10 mouse cellular contexts compared by ENCODE assay signal in the genomic region with DNA sequence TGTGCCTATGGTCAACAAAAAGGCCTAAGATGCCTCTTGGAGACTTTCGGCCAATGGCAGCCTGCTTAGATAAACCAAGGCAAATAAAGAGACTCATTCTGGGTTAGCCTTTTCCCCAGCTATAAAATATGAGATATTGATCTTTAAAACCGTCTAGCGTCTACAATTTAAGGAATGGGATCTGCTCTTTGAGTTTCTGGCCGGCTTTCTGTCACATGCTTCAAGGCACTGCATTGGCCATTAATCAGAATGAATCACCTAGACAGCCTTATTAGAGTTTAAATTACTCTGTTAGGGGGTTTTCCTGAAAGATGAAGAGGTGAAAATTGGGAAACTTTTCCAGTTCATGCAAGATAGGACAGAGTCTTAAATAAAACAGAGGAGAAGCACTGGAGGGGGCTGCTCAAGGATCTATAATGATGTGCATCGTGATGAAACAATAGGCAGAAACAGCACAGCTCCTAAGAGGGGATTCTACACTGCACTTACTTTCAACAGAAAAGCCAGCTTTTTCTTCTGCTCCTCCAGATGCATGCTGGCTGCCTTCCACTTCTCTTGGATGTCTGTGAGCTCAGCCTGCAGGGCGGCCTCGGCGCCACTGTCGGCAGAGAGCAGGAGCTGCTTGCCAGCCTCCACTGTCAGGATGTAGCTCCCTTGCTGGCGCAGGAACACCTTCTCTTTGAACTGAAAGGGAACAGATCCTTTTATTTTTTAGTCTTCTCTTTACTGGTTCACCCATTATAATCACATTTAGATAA. TPM values are rescaled to one million over a fixed set of nuclear protein-coding genes. Genes with fewer than 3 reads are reported as not detected.
DNase-seq lines count a peak whose midpoint lies in the region; ATAC-seq lines count a peak whose summit lies in the region.
"Had no signal": no experiment of that assay in that cellular context is flagged by ENCODE, and none has a peak within 500 bp of the region (broad histone marks: within the 10 kb centered on the region; RNA-seq: fewer than 3 reads in every experiment).

No protein-coding gene starts in this region.

- no peaks in the 10 kb centered on the region for H3K27me3 ChIP-seq in hindbrain, embryonic 16.5 days (replicated peaks; ENCODE audit: control insufficient read depth, insufficient read depth, low read length)
- H3K27me3 ChIP-seq in hindbrain, embryonic 13.5 days: no peaks in the 10 kb centered on the region
- H3K27me3 ChIP-seq: limb, embryonic 12.5 days had no signal

- peaks cover 13% of the 10 kb centered on the region for H3K36me3 ChIP-seq in hindbrain, embryonic 16.5 days (ENCODE audit: control insufficient read depth, insufficient read depth, low read length)
- peaks cover 16% of the 10 kb centered on the region for H3K36me3 ChIP-seq in hindbrain, embryonic 13.5 days

- WGBS in hindbrain, embryonic 16.5 days: 77% methylated on average over 10 of the region's 10 CpGs
- 80% methylated on average over 10 of the region's 10 CpGs for WGBS in hindbrain, embryonic 13.5 days

- H3K9ac ChIP-seq in hindbrain, embryonic 16.5 days (ENCODE audit: low read depth, low read length): no peak overlapping the region
- H3K9ac ChIP-seq in hindbrain, embryonic 13.5 days: no peak overlapping the region
- H3K9ac ChIP-seq: limb, embryonic 12.5 days had no signal

- H3K9me3 ChIP-seq in hindbrain, embryonic 16.5 days (ENCODE audit: control insufficient read depth, low read length): no peaks in the 10 kb centered on the region
- H3K9me3 ChIP-seq in hindbrain, embryonic 13.5 days: no peaks in the 10 kb centered on the region
- H3K9me3 ChIP-seq: limb, embryonic 12.5 days had no signal

- H3K4me2 ChIP-seq in hindbrain, embryonic 16.5 days (ENCODE audit: low read length): no peak overlapping the region
- no peak overlapping the region for H3K4me2 ChIP-seq in hindbrain, embryonic 13.5 days
- H3K4me2 ChIP-seq: limb, embryonic 12.5 days had no signal

- ATAC-seq in hindbrain, embryonic 16.5 days: peak; percentile 37; the same call in 1 of the 2 replicates
- no peak for ATAC-seq in hindbrain, embryonic 13.5 days (ENCODE audit: low FRiP score)
- ATAC-seq in inflammation-experienced regulatory T-cells, adult 6 months: no peak
- no peak for ATAC-seq in granulocyte monocyte progenitor cell, adult 5-6 weeks (replicated peaks; ENCODE audit: poor library complexity, severe bottlenecking)

- no peaks in the 10 kb centered on the region for H3K4me1 ChIP-seq in hindbrain, embryonic 16.5 days (ENCODE audit: control insufficient read depth, insufficient read depth, low read depth, low read length)
- no peaks in the 10 kb centered on the region for H3K4me1 ChIP-seq in hindbrain, embryonic 13.5 days (replicated peaks)
- H3K4me1 ChIP-seq: limb, embryonic 12.5 days had no signal

- no peak overlapping the region for H3K27ac ChIP-seq in hindbrain, embryonic 16.5 days (ENCODE audit: low read depth, low read length)
- H3K27ac ChIP-seq in hindbrain, embryonic 13.5 days: no peak overlapping the region
- H3K27ac ChIP-seq: limb, embryonic 12.5 days had no signal

- no peak overlapping the region for H3K4me3 ChIP-seq in hindbrain, embryonic 16.5 days (ENCODE audit: low read length)
- H3K4me3 ChIP-seq in hindbrain, embryonic 13.5 days: no peak overlapping the region
- H3K4me3 ChIP-seq: limb, embryonic 12.5 days had no signal

- DNase-seq in urinary bladder, postnatal 36 days (ENCODE audit: low spot score in 2 of 2): peak; percentile 8 to 27
- DNase-seq in urinary bladder, postnatal 10 days (ENCODE audit: low spot score): no peak
- peak; percentile 11 for DNase-seq in layer of hippocampus, adult 9-11 months
- DNase-seq in urinary bladder, postnatal 4 days (ENCODE audit: low spot score in 2 of 2): peak; percentile 47 to 69

RNA-seq across cellular contexts. Expression of gene Gm10097, which starts 28.2 kb away (rescaled TPM):
- polyA plus RNA-seq in hindbrain, embryonic 16.5 days (2015; fragmentation: Nextera tagmentation; extraction: Ambion mirVana): 0.14 and 0.24 TPM in 2 replicates
- 0.09 and 0.12 TPM in 2 replicates for polyA plus RNA-seq in hindbrain, embryonic 13.5 days (2015; fragmentation: Nextera tagmentation; extraction: Ambion mirVana)
- polyA plus RNA-seq in inflammation-experienced regulatory T-cells, adult 6 months (2017; shearing (Covaris generic)): under 1 TPM; 0.29 to 0.59 (median 0.46) TPM
- not detected in 2 replicates for total RNA-seq in granulocyte monocyte progenitor cell, adult 5-6 weeks (2014; fragmentation: Nextera tagmentation)
- not detected in 2 replicates for total RNA-seq in granulocyte monocyte progenitor cell, adult 5-6 weeks (2017)
- total RNA-seq: ES-E14 had no signal
